Mouse (Mus musculus): ENCODE measurements at regions not wholly inside any gene's neighbourhood (a gene's known extent, or its start where the extent isn't known, plus 50 kb on each side); places are given as distances from the start of the nearest gene placed in this dataset.
A peak's percentile ranks its signal among the peaks of the same experiment; 100 is the strongest.

GRCm38 (mm10) chr3:153051566-153051965 is 69.5 kb upstream of the St6galnac5 start:
- Histone ChIP-seq H3K27me3 (replicated peaks; ENCODE audit: control insufficient read depth, insufficient read depth, low read length) (no peaks in the 10 kb centered on the region), H3K4me1 (ENCODE audit: control insufficient read depth, insufficient read depth, low read length) (no peaks in the 10 kb centered on the region), H3K4me3 (ENCODE audit: low read depth, low read length) (no peak overlapping the region), H3K36me3 (ENCODE audit: control insufficient read depth, insufficient read depth, low read length) (no peaks in the 10 kb centered on the region), H3K9me3 (replicated peaks; ENCODE audit: control insufficient read depth, low read length) (peaks cover 13% of the 10 kb centered on the region; the same call in 1 of the 2 replicates), H3K4me2 (ENCODE audit: low read length) (no peak overlapping the region), H3K9ac (ENCODE audit: low read length) (no peak overlapping the region), H3K27ac (ENCODE audit: low read depth, low read length) (no peak overlapping the region)
- ATAC-seq, result no peak
- DNase-seq (ENCODE audit: low spot score), result no peak

GRCm38 (mm10) chr3:153045328-153045727 is 63.3 kb upstream of the St6galnac5 start:
- Histone ChIP-seq H3K9me3 (replicated peaks; ENCODE audit: control insufficient read depth, low read length) (0 out of 2 replicates have a peak, but pooled peaks cover 10% of the 10 kb centered on the region), H3K4me1 (ENCODE audit: control insufficient read depth, insufficient read depth, low read length) (no peaks in the 10 kb centered on the region), H3K27me3 (replicated peaks; ENCODE audit: control insufficient read depth, insufficient read depth, low read length) (no peaks in the 10 kb centered on the region), H3K9ac (ENCODE audit: low read length) (no peak overlapping the region), H3K4me3 (ENCODE audit: low read depth, low read length) (no peak overlapping the region), H3K36me3 (ENCODE audit: control insufficient read depth, insufficient read depth, low read length) (no peaks in the 10 kb centered on the region), H3K27ac (ENCODE audit: low read depth, low read length) (no peak overlapping the region), H3K4me2 (ENCODE audit: low read length) (no peak overlapping the region)
- WGBS, result 83% methylated on average over 2 of the region's 2 CpGs
- no peak for DNase-seq (ENCODE audit: low spot score)
- ATAC-seq, result no peak

DNA sequence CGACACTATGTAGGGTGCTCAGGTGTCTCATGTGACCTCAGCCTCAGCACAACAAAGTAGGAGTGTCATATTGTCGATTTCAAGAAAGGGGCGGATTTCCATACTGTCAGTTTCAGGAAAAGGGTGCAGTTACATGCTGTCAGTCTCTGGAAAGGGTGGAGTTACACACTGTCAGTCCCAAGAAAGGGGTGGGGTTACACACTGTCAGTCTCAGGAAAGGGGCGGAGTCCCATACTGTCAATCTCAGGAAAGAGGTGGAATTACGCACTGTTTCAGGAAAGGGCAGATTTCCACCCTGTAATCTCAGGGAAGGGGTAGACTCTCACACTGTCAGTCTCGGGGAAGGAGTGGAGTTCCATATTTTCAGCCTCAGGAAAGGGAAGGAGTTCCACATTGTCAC is 51.9 kb upstream of the St6galnac5 start:
- ATAC-seq, result 0 out of 2 replicates have a peak, but pooled peaks have one; percentile 23
- Histone ChIP-seq H3K4me3 (ENCODE audit: low read depth, low read length) (no peak overlapping the region), H3K4me2 (ENCODE audit: low read length) (no peak overlapping the region), H3K36me3 (ENCODE audit: control insufficient read depth, insufficient read depth, low read length) (no peaks in the 10 kb centered on the region), H3K4me1 (ENCODE audit: control insufficient read depth, insufficient read depth, low read length) (no peaks in the 10 kb centered on the region), H3K9ac (ENCODE audit: low read length) (no peak overlapping the region), H3K27me3 (replicated peaks; ENCODE audit: control insufficient read depth, insufficient read depth, low read length) (no peaks in the 10 kb centered on the region), H3K27ac (ENCODE audit: low read depth, low read length) (no peak overlapping the region), H3K9me3 (replicated peaks; ENCODE audit: control insufficient read depth, low read length) (no peaks in the 10 kb centered on the region)
- no peak for DNase-seq (ENCODE audit: low spot score)
- WGBS, result 92% methylated on average over 6 of the region's 6 CpGs
